Comparison of ENCODE assay signal across 17 mouse cellular contexts in genomic region chr2:75012046-75012445, GRCm38 (mm10).
DNase-seq lines count a peak whose midpoint lies in the region; ATAC-seq and TF ChIP-seq lines count a peak whose summit lies in the region.
"Had no signal": no experiment of that assay in that cellular context is flagged by ENCODE, and none has a peak within 500 bp of the region (broad histone marks: within the 10 kb centered on the region; RNA-seq: fewer than 3 reads in every experiment).

No protein-coding gene starts in this region.

- peak; percentile 8 for DNase-seq in kidney, adult 2 months
- DNase-seq in kidney, postnatal 25 days, result no peak
- no peak for DNase-seq in lung, postnatal 10 days
- DNase-seq in telencephalon, adult 2 months (ENCODE audit: low read depth, low spot score), result peak; percentile 17
- DNase-seq in forebrain, postnatal 0 days, result no peak
- DNase-seq in liver, result no peak
- DNase-seq: cerebellum, postnatal 25 days; midbrain, embryonic 14.5 days; retina, postnatal 1 day; right cerebral cortex, postnatal 4 days; thymus, adult 18-20 months had no signal

- H3K27ac ChIP-seq in kidney, adult 2 months (ENCODE audit: insufficient read depth, low read depth, low read length), result no peak overlapping the region
- no peak overlapping the region for H3K27ac ChIP-seq in lung, embryonic 16.5 days (ENCODE audit: low read length)
- no peak overlapping the region for H3K27ac ChIP-seq in limb, embryonic 13.5 days
- no peak overlapping the region for H3K27ac ChIP-seq in forebrain, postnatal 0 days (ENCODE audit: low read depth, low read length)
- H3K27ac ChIP-seq: forebrain, embryonic 15.5 days; liver, embryonic 14.5 days had no signal

- no peaks in the 10 kb centered on the region for H3K9me3 ChIP-seq in lung, embryonic 16.5 days (ENCODE audit: control insufficient read depth, low read length)
- no peaks in the 10 kb centered on the region for H3K9me3 ChIP-seq in limb, embryonic 13.5 days
- no peaks in the 10 kb centered on the region for H3K9me3 ChIP-seq in forebrain, postnatal 0 days (ENCODE audit: low read length)
- H3K9me3 ChIP-seq: forebrain, embryonic 15.5 days; G1E had no signal

- WGBS in kidney, adult 2 months, result 72% methylated on average over 8 of the region's 8 CpGs
- 54% methylated on average over 8 of the region's 8 CpGs for WGBS in lung, embryonic 16.5 days
- 10% methylated on average over 8 of the region's 8 CpGs for WGBS in limb, embryonic 13.5 days
- WGBS in forebrain, postnatal 0 days, result 72% methylated on average over 8 of the region's 8 CpGs

- no peak for TF ChIP-seq CTCF in kidney, adult 2 months (conservative IDR thresholded peaks at IDR 0.05; ENCODE audit: insufficient read depth, insufficient read length, low read depth, low read length)
- TF ChIP-seq CTCF in forebrain, postnatal 0 days (IDR thresholded peaks at IDR 0.05; ENCODE audit: low read depth), result no peak

- no peaks in the 10 kb centered on the region for H3K27me3 ChIP-seq in kidney, adult 2 months (replicated peaks; ENCODE audit: control insufficient read depth, insufficient read depth, low read length)
- no peaks in the 10 kb centered on the region for H3K27me3 ChIP-seq in lung, embryonic 16.5 days (ENCODE audit: control insufficient read depth, insufficient read depth, low read depth, low read length)
- H3K27me3 ChIP-seq in limb, embryonic 13.5 days, result peaks cover 88% of the 10 kb centered on the region
- no peaks in the 10 kb centered on the region for H3K27me3 ChIP-seq in forebrain, postnatal 0 days (ENCODE audit: insufficient read depth, low read length)
- H3K27me3 ChIP-seq: forebrain, embryonic 15.5 days had no signal

- H3K36me3 ChIP-seq in kidney, adult 2 months (ENCODE audit: control insufficient read depth, insufficient read depth, low read length), result no peaks in the 10 kb centered on the region
- no peaks in the 10 kb centered on the region for H3K36me3 ChIP-seq in lung, embryonic 16.5 days (ENCODE audit: control insufficient read depth, insufficient read depth, low read length)
- H3K36me3 ChIP-seq in limb, embryonic 13.5 days, result no peaks in the 10 kb centered on the region
- no peaks in the 10 kb centered on the region for H3K36me3 ChIP-seq in forebrain, postnatal 0 days (ENCODE audit: insufficient read depth)
- H3K36me3 ChIP-seq: forebrain, embryonic 15.5 days; G1E had no signal

- H3K4me1 ChIP-seq in kidney, adult 2 months (ENCODE audit: control insufficient read depth, insufficient read depth, low read length), result no peaks in the 10 kb centered on the region
- no peaks in the 10 kb centered on the region for H3K4me1 ChIP-seq in lung, embryonic 16.5 days (replicated peaks; ENCODE audit: control insufficient read depth, insufficient read depth, low read length)
- peaks cover 38% of the 10 kb centered on the region for H3K4me1 ChIP-seq in limb, embryonic 13.5 days
- H3K4me1 ChIP-seq in forebrain, postnatal 0 days (ENCODE audit: insufficient read depth), result no peaks in the 10 kb centered on the region
- H3K4me1 ChIP-seq: forebrain, embryonic 15.5 days had no signal

- no peak for TF ChIP-seq POLR2A in kidney, adult 2 months (IDR thresholded peaks at IDR 0.05; ENCODE audit: low read depth, low read length)

- H3K4me3 ChIP-seq in kidney, adult 2 months (ENCODE audit: insufficient read depth, low read depth, low read length), result no peak overlapping the region
- H3K4me3 ChIP-seq in lung, embryonic 16.5 days (ENCODE audit: low read length), result no peak overlapping the region
- H3K4me3 ChIP-seq in limb, embryonic 13.5 days, result no peak overlapping the region
- H3K4me3 ChIP-seq in forebrain, postnatal 0 days (ENCODE audit: low read depth, low read length), result no peak overlapping the region
- H3K4me3 ChIP-seq: forebrain, embryonic 15.5 days; myocyte had no signal

- no peak overlapping the region for H3K4me2 ChIP-seq in lung, embryonic 16.5 days (ENCODE audit: low read depth, low read length)
- H3K4me2 ChIP-seq in limb, embryonic 13.5 days (replicated peaks), result 0 out of 2 replicates have a peak overlapping the region, but pooled peaks have one; percentile 1
- no peak overlapping the region for H3K4me2 ChIP-seq in forebrain, postnatal 0 days (ENCODE audit: low read depth)
- H3K4me2 ChIP-seq: forebrain, embryonic 15.5 days had no signal

- peak; percentile 23; the same call in 1 of the 2 replicates for ATAC-seq in lung, embryonic 16.5 days (ENCODE audit: low read depth)
- ATAC-seq in limb, embryonic 13.5 days (ENCODE audit: low FRiP score, low read depth), result no peak
- no peak for ATAC-seq in forebrain, postnatal 0 days
- ATAC-seq: forebrain, embryonic 15.5 days had no signal

- no peak overlapping the region for H3K9ac ChIP-seq in lung, embryonic 16.5 days (ENCODE audit: low read length)
- H3K9ac ChIP-seq in limb, embryonic 13.5 days, result no peak overlapping the region
- no peak overlapping the region for H3K9ac ChIP-seq in forebrain, postnatal 0 days
- H3K9ac ChIP-seq: forebrain, embryonic 15.5 days; liver, embryonic 14.5 days had no signal

Comparison
In these comparisons a context has a peak if more than half of its experiments do, and no peak if none do; other contexts are left out.
1. DNase-seq: peak in kidney, adult 2 months (single experiment) and telencephalon, adult 2 months (single experiment); none in kidney, postnatal 25 days (0 of 2), lung, postnatal 10 days (single experiment), forebrain, postnatal 0 days (single experiment) and liver (single experiment).